27 mouse cellular contexts compared by ENCODE assay signal in genomic region chr7:138448519-138448918, GRCm38 (mm10). TPM values are rescaled to one million over a fixed set of nuclear protein-coding genes. Genes with fewer than 3 reads are reported as not detected.
"Had no signal": no experiment of that assay in that cellular context is flagged by ENCODE, and none has a peak within 500 bp of the region (broad histone marks: within the 10 kb centered on the region; RNA-seq: fewer than 3 reads in every experiment).

No protein-coding gene starts in this region.

- H3K27ac ChIP-seq: gastrocnemius, adult 2 months; heart, embryonic 10.5 days; hindbrain, embryonic 10.5 days; hindbrain, embryonic 12.5 days; hindbrain, embryonic 14.5 days; intestine, embryonic 15.5 days; layer of hippocampus, adult 2 months; left cerebral cortex, adult 2 months; limb, embryonic 10.5 days; limb, embryonic 12.5 days had no signal

- H3K27me3 ChIP-seq: heart, embryonic 12.5 days; hindbrain, embryonic 12.5 days; intestine, embryonic 15.5 days had no signal

- H3K9ac ChIP-seq: heart, embryonic 12.5 days; hindbrain, embryonic 12.5 days; hindbrain, embryonic 14.5 days; intestine, embryonic 15.5 days; limb, embryonic 12.5 days had no signal

- H3K4me3 ChIP-seq: gastrocnemius, adult 2 months; heart, embryonic 10.5 days; heart, embryonic 12.5 days; hindbrain, embryonic 10.5 days; hindbrain, embryonic 12.5 days; intestine, embryonic 15.5 days; layer of hippocampus, adult 2 months; left cerebral cortex, adult 2 months; limb, embryonic 10.5 days; limb, embryonic 12.5 days had no signal

- ATAC-seq: hindbrain, embryonic 16.5 days; inflammation-experienced regulatory T-cells, adult 6 months; intestine, embryonic 15.5 days; intestine, postnatal 0 days had no signal

- H3K36me3 ChIP-seq: heart, embryonic 10.5 days; heart, embryonic 12.5 days; hindbrain, embryonic 10.5 days; hindbrain, embryonic 12.5 days; intestine, embryonic 15.5 days; limb, embryonic 10.5 days; limb, embryonic 12.5 days had no signal

- H3K9me3 ChIP-seq: heart, embryonic 10.5 days; heart, embryonic 12.5 days; hindbrain, embryonic 10.5 days; hindbrain, embryonic 12.5 days; intestine, embryonic 15.5 days; limb, embryonic 10.5 days; limb, embryonic 12.5 days had no signal

- H3K4me2 ChIP-seq: heart, embryonic 12.5 days; hindbrain, embryonic 12.5 days; hindbrain, embryonic 14.5 days; intestine, embryonic 15.5 days; limb, embryonic 12.5 days had no signal

- H3K4me1 ChIP-seq: heart, embryonic 10.5 days; heart, embryonic 12.5 days; hindbrain, embryonic 10.5 days; intestine, embryonic 15.5 days; limb, embryonic 10.5 days had no signal

- DNase-seq: gastrocnemius, adult 2 months; gastrocnemius, postnatal 10 days; gastrocnemius, postnatal 25 days; heart, adult 18-20 months; heart, postnatal 10 days; heart, postnatal 4 days; kidney, adult 18-20 months; kidney, adult 8-10 months; kidney, postnatal 10 days; kidney, postnatal 25 days; kidney, postnatal 4 days had no signal

RNA-seq across cellular contexts. Expression of gene Tcerg1l, which starts 51.0 kb away (rescaled TPM):
- total RNA-seq: gastrocnemius, adult 2 months; gastrocnemius, postnatal 25 days; granulocyte monocyte progenitor cell, adult 5-6 weeks; heart, adult 18-20 months; heart, adult 8-10 months; heart, postnatal 10 days; heart, postnatal 25 days; heart, postnatal 4 days had no signal
- polyA plus RNA-seq: inflammation-experienced regulatory T-cells, adult 6 months had no signal
